Mouse (Mus musculus) intestine, postnatal 0 days (tissue): ENCODE measurements at regions not wholly inside any gene's neighbourhood (a gene's known extent, or its start where the extent isn't known, plus 50 kb on each side); places are given as distances from the start of the nearest gene placed in this dataset.

ENCODE experiments used
- ATAC-seq: fragments of 200-750 bp; cut with Nextera tagmentation; 2 replicates; pipeline ENCODE4 v1.8.0; 2017; ENCODE audit warnings: mild to moderate bottlenecking, moderate TSS enrichment, moderate library complexity
- H3K27ac ChIP-seq: fragments of 300-500 bp; sonication (generic); 2 replicates; pipeline ENCODE4 v1.5.1; 2014; ENCODE audit warnings: mild to moderate bottlenecking, low read depth, low read length, moderate library complexity
- H3K27me3 ChIP-seq: fragments of 300-500 bp; sonication (generic); replicated peaks from 2 replicates; pipeline ENCODE4 v1.6.1; 2014; ENCODE audit warnings: low read length, mixed read lengths; ENCODE audit not compliant: control insufficient read depth, insufficient read depth
- H3K36me3 ChIP-seq: fragments of 300-500 bp; sonication (generic); 2 replicates; pipeline ENCODE4 v1.6.1; 2014; ENCODE audit warnings: mild to moderate bottlenecking, moderate library complexity; ENCODE audit not compliant: control insufficient read depth, insufficient read depth
- H3K4me1 ChIP-seq: fragments of 300-500 bp; sonication (generic); replicated peaks from 2 replicates; pipeline ENCODE4 v1.6.1; 2014; ENCODE audit warnings: antibody characterized with exemption, low read length, mixed read lengths; ENCODE audit not compliant: control insufficient read depth, insufficient read depth
- H3K4me2 ChIP-seq: fragments of 300-500 bp; sonication (generic); replicated peaks from 2 replicates; pipeline ENCODE4 v1.6.1; 2014; ENCODE audit warnings: low read depth, mild to moderate bottlenecking, moderate library complexity
- H3K4me3 ChIP-seq: fragments of 300-500 bp; sonication (generic); 2 replicates; pipeline ENCODE4 v1.5.1; 2014; ENCODE audit warnings: low read depth, low read length
- H3K9ac ChIP-seq: fragments of 300-500 bp; sonication (generic); 2 replicates; pipeline ENCODE4 v1.6.1; 2014; ENCODE audit warnings: mild to moderate bottlenecking, low read depth, low read length
- H3K9me3 ChIP-seq: fragments of 300-500 bp; sonication (generic); 2 replicates; pipeline ENCODE4 v1.6.1; 2016; ENCODE audit warnings: mixed run types; ENCODE audit not compliant: control insufficient read depth
- CTCF ChIP-seq: sonication (generic); IDR thresholded peaks from 2 replicates; pipeline ENCODE4 v1.5.1; 2016; ENCODE audit warnings: low read depth, mild to moderate bottlenecking, control low read depth, antibody characterized with exemption, moderate library complexity
- WGBS: fragments of 180-500 bp; shearing (Covaris S2); extraction: QIAGEN DNeasy Blood & Tissue Kit; methylation state at CpG from one replicate; pipeline ENCODE4 v1.1.7; 2014; 5-methylcytosine and 5-hydroxymethylcytosine counted together

DNA sequence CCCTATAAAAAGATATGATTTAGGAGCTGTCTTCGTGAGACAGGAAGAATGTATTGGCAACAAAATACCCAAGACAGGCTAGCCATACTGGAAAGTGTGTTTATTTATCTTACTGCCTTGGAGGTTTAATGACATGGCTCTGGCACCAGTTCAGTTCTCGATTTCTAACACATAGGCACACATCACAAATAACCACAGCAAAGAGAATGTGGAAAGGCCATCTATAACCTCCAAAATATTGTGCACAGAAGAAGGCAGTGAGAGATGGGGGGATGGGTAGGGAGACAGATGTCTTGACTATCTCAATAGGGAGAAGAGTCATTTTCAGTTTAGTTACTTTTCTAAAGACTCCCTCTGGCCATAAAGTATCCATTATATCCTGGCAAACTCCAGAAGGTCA lies 90.5 kb downstream of the Minar1 start:
- Histone ChIP-seq H3K27ac (no peak overlapping the region), H3K27me3 (no peaks in the 10 kb centered on the region), H3K4me3 (no peak overlapping the region), H3K9me3 (no peaks in the 10 kb centered on the region), H3K4me1 (no peaks in the 10 kb centered on the region), H3K9ac (no peak overlapping the region), H3K4me2 (no peak overlapping the region), H3K36me3 (no peaks in the 10 kb centered on the region)
- no peak for TF ChIP-seq CTCF
- 52% methylated on average over 2 of the region's 2 CpGs for WGBS
- no peak for ATAC-seq

DNA sequence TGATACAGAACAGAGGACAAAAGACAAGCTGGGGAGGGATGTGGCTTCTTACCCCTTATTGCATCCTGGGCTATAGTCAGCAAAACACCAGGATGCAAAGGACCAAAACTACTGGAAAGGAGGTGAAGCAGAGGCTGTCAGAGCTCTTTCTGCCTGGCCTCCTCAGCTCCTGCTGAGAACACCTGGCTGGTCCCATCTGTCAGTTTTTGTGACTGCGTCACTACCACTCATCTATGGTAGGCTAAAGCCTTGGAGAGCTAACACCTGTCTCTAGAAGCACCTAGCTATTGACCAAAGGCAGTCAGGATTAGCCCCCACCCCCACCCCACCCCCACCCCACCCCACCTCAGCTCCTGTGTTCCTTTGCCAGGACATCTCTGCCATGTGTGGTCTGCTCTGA lies 98.8 kb downstream of the Minar1 start:
- ATAC-seq, result no peak
- 75% methylated on average over 1 of the region's 1 CpGs for whole genome bisulfite sequencing

DNA sequence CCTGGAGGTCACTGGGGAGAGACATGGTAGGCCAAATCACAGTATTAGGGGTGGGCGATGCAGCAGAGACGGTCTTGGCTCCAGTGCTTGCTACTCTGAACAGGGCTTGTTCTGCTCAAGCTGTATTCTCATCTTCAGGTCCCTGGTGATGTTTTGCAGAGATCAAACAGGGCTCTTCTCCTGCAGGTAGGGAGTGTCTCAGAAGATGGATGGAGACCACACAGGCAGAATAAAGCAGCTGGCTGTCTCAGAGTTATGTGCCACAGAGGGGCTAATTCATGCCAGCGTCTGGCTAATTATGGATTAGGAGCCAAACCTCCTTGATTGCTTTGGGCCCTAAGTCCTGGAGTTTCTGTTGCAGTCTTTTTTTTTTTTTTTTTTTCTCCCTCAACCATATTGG lies 99.2 kb downstream of the Minar1 start:
- Histone ChIP-seq H3K4me1 (no peaks in the 10 kb centered on the region), H3K9me3 (no peaks in the 10 kb centered on the region), H3K27me3 (no peaks in the 10 kb centered on the region), H3K9ac (no peak overlapping the region), H3K4me3 (no peak overlapping the region), H3K36me3 (no peaks in the 10 kb centered on the region), H3K27ac (no peak overlapping the region), H3K4me2 (no peak overlapping the region)
- no peak for TF ChIP-seq CTCF
- ATAC-seq, result no peak
- 47% methylated on average over 3 of the region's 3 CpGs for WGBS

More for the DNA sequence above, 98.8 kb downstream of the Minar1 start:
- Histone ChIP-seq H3K4me3 (no peak overlapping the region), H3K4me2 (no peak overlapping the region), H3K9ac (no peak overlapping the region), H3K4me1 (no peaks in the 10 kb centered on the region), H3K9me3 (no peaks in the 10 kb centered on the region), H3K36me3 (no peaks in the 10 kb centered on the region), H3K27me3 (no peaks in the 10 kb centered on the region), H3K27ac (no peak overlapping the region)
- no peak for TF ChIP-seq CTCF

DNA sequence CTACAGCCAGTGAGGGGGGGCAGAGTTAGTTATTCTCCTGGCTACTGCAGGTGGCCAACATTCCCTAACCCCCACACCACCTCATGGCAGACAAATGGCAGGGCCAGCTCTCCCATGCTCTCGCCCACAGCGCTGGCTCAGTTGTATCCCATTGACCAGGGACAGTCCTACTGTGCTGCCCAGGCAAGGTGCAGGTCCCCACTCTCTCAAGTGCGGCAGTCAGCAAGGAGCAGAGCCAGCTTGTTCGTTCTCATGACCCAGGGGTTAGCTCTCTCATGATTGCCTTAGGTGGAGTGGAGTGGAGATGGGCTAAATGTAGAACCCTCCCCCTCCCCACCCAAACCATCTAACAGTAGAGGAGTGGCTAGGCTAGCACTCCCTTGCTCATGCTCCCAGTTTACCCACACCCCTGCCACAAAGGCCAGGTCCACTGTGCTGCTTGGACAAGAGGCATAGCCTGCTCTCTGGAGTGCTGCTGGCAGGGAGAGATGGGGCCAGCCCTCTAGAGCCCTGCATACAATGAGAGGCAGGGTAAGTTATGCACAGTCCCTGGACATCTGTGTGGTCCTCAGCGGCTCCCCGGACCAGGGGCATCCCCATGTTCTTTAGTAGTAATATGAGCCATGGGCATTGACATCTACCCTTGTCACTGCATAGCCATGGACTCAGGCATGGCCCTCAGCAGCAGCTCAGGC lies 114.4 kb downstream of the Minar1 start:
- no peaks in the 10 kb centered on the region for H3K9me3 ChIP-seq
- H3K27me3 ChIP-seq, result no peaks in the 10 kb centered on the region
- no peak overlapping the region for H3K27ac ChIP-seq
- H3K4me2 ChIP-seq, result no peak overlapping the region
- H3K9ac ChIP-seq, result no peak overlapping the region
- ATAC-seq, result no peak
- WGBS, result 81% methylated on average over 6 of the region's 6 CpGs
- H3K36me3 ChIP-seq, result no peaks in the 10 kb centered on the region
- H3K4me1 ChIP-seq, result no peaks in the 10 kb centered on the region
- no peak for TF ChIP-seq CTCF
- H3K4me3 ChIP-seq, result no peak overlapping the region

DNA sequence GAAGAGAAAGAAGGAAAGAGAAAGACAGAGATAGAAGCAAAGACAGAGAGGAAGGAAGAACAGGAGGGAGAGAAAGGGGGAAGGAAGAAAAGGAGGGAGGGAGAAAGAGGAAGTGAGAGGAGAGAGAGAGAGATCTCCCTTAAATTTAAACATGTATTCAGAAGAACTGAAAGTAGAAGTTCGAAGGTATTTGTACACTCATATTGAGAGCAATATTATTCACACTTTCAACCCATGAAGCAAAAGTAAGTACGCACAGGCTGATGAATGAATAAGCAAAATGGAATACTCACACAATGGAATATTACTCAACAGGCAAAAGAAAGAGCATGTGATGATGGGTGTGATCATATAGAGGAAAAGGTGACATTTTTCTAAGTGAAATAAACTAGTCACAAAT lies 120.8 kb downstream of the Minar1 start:
- no peak for ATAC-seq
- 94% methylated on average over 2 of the region's 2 CpGs for WGBS
- TF ChIP-seq CTCF, result no peak

DNA sequence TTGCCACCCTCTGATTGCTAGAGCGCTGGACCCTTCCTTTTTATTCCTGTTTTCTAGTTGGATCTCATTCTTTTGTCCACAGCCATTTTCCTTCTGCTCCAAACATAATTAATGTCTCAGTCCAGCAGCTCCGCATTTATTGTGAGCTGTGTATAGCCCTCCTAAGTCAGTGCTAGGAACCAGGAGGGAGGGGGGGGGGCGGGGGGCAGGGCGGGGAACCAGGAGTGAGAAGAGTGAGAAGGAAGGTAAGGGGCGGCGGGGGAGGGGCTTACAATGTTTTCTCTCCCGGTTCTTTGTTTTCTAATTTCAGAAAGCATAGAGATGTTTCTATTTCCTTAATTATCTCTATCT lies 125.6 kb downstream of the Minar1 start:
- Histone ChIP-seq H3K27me3 (no peaks in the 10 kb centered on the region), H3K27ac (no peak overlapping the region), H3K9ac (no peak overlapping the region), H3K4me3 (no peak overlapping the region), H3K36me3 (no peaks in the 10 kb centered on the region), H3K4me2 (no peak overlapping the region), H3K4me1 (no peaks in the 10 kb centered on the region), H3K9me3 (no peaks in the 10 kb centered on the region)
- no peak for ATAC-seq
- TF ChIP-seq CTCF, result no peak
- 29% methylated on average over 6 of the region's 7 CpGs for WGBS

More for the DNA sequence above, 120.8 kb downstream of the Minar1 start:
- no peaks in the 10 kb centered on the region for H3K9me3 ChIP-seq
- no peak overlapping the region for H3K4me3 ChIP-seq
- H3K27ac ChIP-seq, result no peak overlapping the region
- no peaks in the 10 kb centered on the region for H3K36me3 ChIP-seq
- H3K4me2 ChIP-seq, result no peak overlapping the region
- H3K4me1 ChIP-seq, result no peaks in the 10 kb centered on the region
- H3K27me3 ChIP-seq, result no peaks in the 10 kb centered on the region
- no peak overlapping the region for H3K9ac ChIP-seq
